Mouse (Mus musculus) CH12.LX (cell line): ENCODE measurements around the gene Pde4b.

Source experiments
- CTCF ChIP-seq, 2 experiments: IDR thresholded peaks in 1 of 2; conservative IDR thresholded peaks in 1 of 2; 2 replicates each; pipeline ENCODE4 v1.5.1; 2011 to 2012; ENCODE audit warnings: low read depth in 2 of 2, low read length in 2 of 2, improper control_type of control experiment in 1 of 2, inconsistent platforms in 1 of 2, mild to moderate bottlenecking in 1 of 2, moderate library complexity in 1 of 2
- RAD21 ChIP-seq: IDR thresholded peaks from 2 replicates; pipeline ENCODE4 v1.6.1; 2011; ENCODE audit warnings: low read depth, mild to moderate bottlenecking, low read length, improper control_type of control experiment, moderate library complexity

- TF ChIP-seq RAD21 (no peak), CTCF (conservative IDR thresholded peaks at IDR 0.05 in 1 of 2, IDR thresholded peaks at IDR 0.05 in 1 of 2; ENCODE audit: low read depth in 2 of 2, low read length in 2 of 2) (no peak)
Measured at GRCm38 (mm10) chr4:102572591-102572990, 485.2 kb downstream of the Pde4b start.
